Mouse (Mus musculus) liver, postnatal 0 days (tissue): ENCODE measurements around the gene Ccdc77.

ENCODE experiments used
- CTCF ChIP-seq: sonication (generic); IDR thresholded peaks from 2 replicates; pipeline ENCODE4 v1.5.1; 2016; ENCODE audit warnings: antibody characterized with exemption, low read depth
- EP300 ChIP-seq: IDR thresholded peaks from 2 replicates; pipeline ENCODE4 v1.6.1; 2016; ENCODE audit warnings: antibody characterized with exemption, low read depth, mild to moderate bottlenecking

- TF ChIP-seq CTCF = no peak
- no peak for TF ChIP-seq EP300
Observed at GRCm38 (mm10) chr6:120289430-120289829, 74.7 kb downstream of the Ccdc77 start.
